ENCODE assay signal across 15 mouse cellular contexts in genomic region chr4:82436656-82437055, GRCm38 (mm10).
DNase-seq lines count a peak whose midpoint lies in the region; ATAC-seq and TF ChIP-seq lines count a peak whose summit lies in the region.
"Had no signal": no experiment of that assay in that cellular context is flagged by ENCODE, and none has a peak within 500 bp of the region (broad histone marks: within the 10 kb centered on the region; RNA-seq: fewer than 3 reads in every experiment).

No protein-coding gene starts in this region.

- H3K9ac ChIP-seq in heart, embryonic 11.5 days (ENCODE audit: low read depth, low read length) = no peak overlapping the region
- H3K9ac ChIP-seq in stomach, embryonic 14.5 days (replicated peaks; ENCODE audit: low read depth, low read length) = no peak overlapping the region
- no peak overlapping the region for H3K9ac ChIP-seq in stomach, postnatal 0 days (ENCODE audit: low read length)
- H3K9ac ChIP-seq: midbrain, embryonic 13.5 days had no signal

- no peak for TF ChIP-seq CTCF in kidney, adult 2 months (conservative IDR thresholded peaks at IDR 0.05; ENCODE audit: insufficient read depth, insufficient read length, low read depth, low read length)
- TF ChIP-seq CTCF in stomach, postnatal 0 days (IDR thresholded peaks at IDR 0.05; ENCODE audit: low read depth) = no peak

- no peak for DNase-seq in heart, embryonic 10.5 days (ENCODE audit: low spot score)
- DNase-seq in kidney, adult 2 months = no peak
- no peak for DNase-seq in kidney, postnatal 36 days
- DNase-seq in stomach, postnatal 0 days (ENCODE audit: low spot score) = no peak
- no peak for DNase-seq in yolk sac, embryonic 10.5 days (ENCODE audit: low spot score)
- DNase-seq: cerebellum, adult 18-20 months; right cerebral cortex, postnatal 14 days had no signal

- peaks cover 60% of the 10 kb centered on the region for H3K4me1 ChIP-seq in heart, embryonic 10.5 days
- H3K4me1 ChIP-seq in heart, embryonic 11.5 days (ENCODE audit: control insufficient read depth, insufficient read depth, low read length) = peaks cover 47% of the 10 kb centered on the region
- 0 out of 2 replicates have a peak, but pooled peaks cover 3% of the 10 kb centered on the region for H3K4me1 ChIP-seq in kidney, adult 2 months (ENCODE audit: control insufficient read depth, insufficient read depth, low read length)
- peaks cover 60% of the 10 kb centered on the region for H3K4me1 ChIP-seq in stomach, embryonic 14.5 days (ENCODE audit: control insufficient read depth, insufficient read depth, low read length)
- H3K4me1 ChIP-seq in stomach, postnatal 0 days (replicated peaks; ENCODE audit: control insufficient read depth, insufficient read depth) = peaks cover 8% of the 10 kb centered on the region; the same call in 1 of the 2 replicates

- no peaks in the 10 kb centered on the region for H3K27me3 ChIP-seq in heart, embryonic 10.5 days (ENCODE audit: insufficient read depth, poor library complexity, severe bottlenecking)
- no peaks in the 10 kb centered on the region for H3K27me3 ChIP-seq in heart, embryonic 11.5 days (ENCODE audit: control insufficient read depth, insufficient read depth, low read length)
- no peaks in the 10 kb centered on the region for H3K27me3 ChIP-seq in kidney, adult 2 months (replicated peaks; ENCODE audit: control insufficient read depth, insufficient read depth, low read length)
- H3K27me3 ChIP-seq in stomach, embryonic 14.5 days (ENCODE audit: control insufficient read depth, insufficient read depth, low read length) = no peaks in the 10 kb centered on the region
- no peaks in the 10 kb centered on the region for H3K27me3 ChIP-seq in stomach, postnatal 0 days (ENCODE audit: control insufficient read depth, insufficient read depth, low read length)
- H3K27me3 ChIP-seq: midbrain, embryonic 13.5 days had no signal

- TF ChIP-seq POLR2A in kidney, adult 2 months (IDR thresholded peaks at IDR 0.05; ENCODE audit: low read depth, low read length) = no peak

- no peak for TF ChIP-seq EP300 in stomach, postnatal 0 days (optimal IDR thresholded peaks at IDR 0.05)

- no peaks in the 10 kb centered on the region for H3K36me3 ChIP-seq in heart, embryonic 10.5 days
- H3K36me3 ChIP-seq in heart, embryonic 11.5 days (ENCODE audit: control insufficient read depth, insufficient read depth, low read length) = no peaks in the 10 kb centered on the region
- no peaks in the 10 kb centered on the region for H3K36me3 ChIP-seq in kidney, adult 2 months (ENCODE audit: control insufficient read depth, insufficient read depth, low read length)
- no peaks in the 10 kb centered on the region for H3K36me3 ChIP-seq in stomach, embryonic 14.5 days (ENCODE audit: control insufficient read depth, insufficient read depth, low read length)
- H3K36me3 ChIP-seq in stomach, postnatal 0 days (ENCODE audit: control insufficient read depth, insufficient read depth, low read length) = no peaks in the 10 kb centered on the region
- H3K36me3 ChIP-seq: midbrain, embryonic 13.5 days had no signal

- no peak overlapping the region for H3K4me2 ChIP-seq in heart, embryonic 11.5 days
- H3K4me2 ChIP-seq in stomach, embryonic 14.5 days (replicated peaks; ENCODE audit: low read depth, low read length) = no peak overlapping the region
- H3K4me2 ChIP-seq in stomach, postnatal 0 days (replicated peaks; ENCODE audit: low read depth) = no peak overlapping the region
- H3K4me2 ChIP-seq: liver, embryonic 11.5 days; midbrain, embryonic 13.5 days had no signal

- ATAC-seq in heart, embryonic 11.5 days (replicated peaks; ENCODE audit: insufficient number of reproducible peaks, low FRiP score, low TSS enrichment) = no peak
- no peak for ATAC-seq in stomach, embryonic 14.5 days (ENCODE audit: insufficient number of reproducible peaks, insufficient read depth, low FRiP score, low read depth)
- ATAC-seq in stomach, postnatal 0 days (ENCODE audit: low FRiP score, low TSS enrichment) = no peak
- no peak for ATAC-seq in monocyte, adult 5-6 weeks (replicated peaks; ENCODE audit: insufficient number of reproducible peaks, low FRiP score, low TSS enrichment, poor library complexity, severe bottlenecking)
- ATAC-seq: midbrain, embryonic 13.5 days had no signal

- no peaks in the 10 kb centered on the region for H3K9me3 ChIP-seq in heart, embryonic 10.5 days
- no peaks in the 10 kb centered on the region for H3K9me3 ChIP-seq in heart, embryonic 11.5 days (replicated peaks; ENCODE audit: control insufficient read depth, low read length)
- no peaks in the 10 kb centered on the region for H3K9me3 ChIP-seq in stomach, embryonic 14.5 days (ENCODE audit: control insufficient read depth, low read depth, low read length)
- no peaks in the 10 kb centered on the region for H3K9me3 ChIP-seq in stomach, postnatal 0 days (ENCODE audit: control insufficient read depth, low read length)
- H3K9me3 ChIP-seq: midbrain, embryonic 13.5 days had no signal

- 63% methylated on average over 2 of the region's 2 CpGs for WGBS in heart, embryonic 10.5 days
- WGBS in heart, embryonic 11.5 days (ENCODE audit: insufficient replicate concordance) = 57% methylated on average over 2 of the region's 2 CpGs
- WGBS in kidney, adult 2 months = 72% methylated on average over 2 of the region's 2 CpGs
- WGBS in stomach, embryonic 14.5 days = 72% methylated on average over 2 of the region's 2 CpGs
- WGBS in stomach, postnatal 0 days = 60% methylated on average over 2 of the region's 2 CpGs

- no peak overlapping the region for H3K4me3 ChIP-seq in heart, embryonic 10.5 days
- H3K4me3 ChIP-seq in heart, embryonic 11.5 days (ENCODE audit: low read depth, low read length) = no peak overlapping the region
- no peak overlapping the region for H3K4me3 ChIP-seq in kidney, adult 2 months (ENCODE audit: insufficient read depth, low read depth, low read length)
- no peak overlapping the region for H3K4me3 ChIP-seq in stomach, embryonic 14.5 days (ENCODE audit: low read depth, low read length)
- no peak overlapping the region for H3K4me3 ChIP-seq in stomach, postnatal 0 days (ENCODE audit: low read depth, low read length)
- H3K4me3 ChIP-seq: layer of hippocampus, adult 2 months; left cerebral cortex, adult 2 months; midbrain, embryonic 13.5 days had no signal

- H3K27ac ChIP-seq in heart, embryonic 10.5 days = peak overlapping the region; percentile 13; the same call in 1 of the 2 replicates
- H3K27ac ChIP-seq in heart, embryonic 11.5 days (ENCODE audit: low read depth, low read length) = no peak overlapping the region
- H3K27ac ChIP-seq in kidney, adult 2 months (ENCODE audit: insufficient read depth, low read depth, low read length) = peak overlapping the region; percentile 61; the same call in 1 of the 2 replicates
- peak overlapping the region; percentile 62; the same call in 1 of the 2 replicates for H3K27ac ChIP-seq in stomach, embryonic 14.5 days (ENCODE audit: low read length)
- no peak overlapping the region for H3K27ac ChIP-seq in stomach, postnatal 0 days (replicated peaks)
- H3K27ac ChIP-seq: macrophage; midbrain, embryonic 13.5 days had no signal

Comparison
In these comparisons a context has a peak if more than half of its experiments do, and no peak if none do; other contexts are left out.
1. H3K27ac ChIP-seq: peak in heart, embryonic 10.5 days (single experiment), kidney, adult 2 months (single experiment) and stomach, embryonic 14.5 days (single experiment); none in heart, embryonic 11.5 days (single experiment) and stomach, postnatal 0 days (single experiment).